Mouse (Mus musculus) erythroblast, adult 5-6 weeks (primary cell): ENCODE results near the gene Map4k5. TPM values are rescaled to one million over a fixed set of nuclear protein-coding genes. Genes with fewer than 3 reads are reported as not detected.

ENCODE experiments used
- ATAC-seq: replicated peaks from 2 replicates; pipeline ENCODE4 v1.8.0; 2016; ENCODE audit warnings: moderate number of reproducible peaks, mild to moderate bottlenecking, moderate TSS enrichment, inconsistent platforms; ENCODE audit not compliant: poor library complexity, low FRiP score, severe bottlenecking
- total RNA-seq, 2 experiments: library from RNA; stranded (forward) in 1 of 2; stranded (reverse) in 1 of 2; fragments of 150-400 nt in 1 of 2; fragments of 200-764, 138-1000 nt in 1 of 2; gene quantifications; 2 replicates each; pipeline versions ENCODE4 v1.2.3 to v1.2.4; 2015 to 2017; ENCODE audit warnings: low replicate concordance in 2 of 2

Gene Map4k5
- total RNA-seq (2015; ENCODE audit: low replicate concordance) (320 and 330 TPM in 2 replicates), total RNA-seq (2017; ENCODE audit: low replicate concordance) (596 and 599 TPM in 2 replicates)

GRCm38 (mm10) chr12:69892371-69893251 lies at the start of gene Map4k5, which contains the start of gene Atl1:
Gene Map4k5 (minus strand): TSS chr12:69893200.
Gene Atl1 (plus strand): TSS chr12:69892614.
- ATAC-seq = peak; percentile 90

DNA sequence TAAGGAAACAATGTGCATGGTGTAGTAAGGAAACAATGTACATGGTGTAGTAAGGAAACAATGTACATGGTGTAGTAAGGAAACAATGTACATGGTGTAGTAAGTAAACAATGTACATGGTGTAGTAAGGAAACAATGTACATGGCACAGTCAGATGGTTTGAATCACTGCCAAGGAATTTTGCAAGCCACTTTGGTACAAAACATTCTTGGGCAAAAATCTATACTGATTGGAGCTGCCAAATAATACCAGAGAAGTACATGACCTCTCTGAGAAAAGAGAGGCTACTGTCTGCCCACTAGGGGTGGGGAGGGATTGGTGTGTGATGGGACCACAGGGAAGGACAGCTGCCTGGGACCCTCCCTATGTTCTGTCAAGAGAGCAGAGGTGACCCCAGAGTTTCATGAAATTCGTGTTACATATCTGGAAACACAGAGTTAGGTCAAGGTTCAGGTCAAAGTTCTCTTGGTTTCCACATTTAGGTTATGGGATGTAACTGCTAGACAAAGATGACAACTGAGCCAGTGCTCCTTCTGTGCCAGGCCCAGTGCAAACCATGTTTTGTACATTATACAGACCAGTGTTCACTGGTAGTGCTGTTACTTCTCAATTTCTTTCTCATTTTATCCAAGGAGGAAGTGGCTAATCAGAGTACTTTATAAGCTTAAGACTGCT lies 48.8 kb upstream of the Map4k5 start:
- no peak for ATAC-seq

GRCm38 (mm10) chr12:69939291-69939690 lies 46.3 kb upstream of the Map4k5 start:
- ATAC-seq = no peak

DNA sequence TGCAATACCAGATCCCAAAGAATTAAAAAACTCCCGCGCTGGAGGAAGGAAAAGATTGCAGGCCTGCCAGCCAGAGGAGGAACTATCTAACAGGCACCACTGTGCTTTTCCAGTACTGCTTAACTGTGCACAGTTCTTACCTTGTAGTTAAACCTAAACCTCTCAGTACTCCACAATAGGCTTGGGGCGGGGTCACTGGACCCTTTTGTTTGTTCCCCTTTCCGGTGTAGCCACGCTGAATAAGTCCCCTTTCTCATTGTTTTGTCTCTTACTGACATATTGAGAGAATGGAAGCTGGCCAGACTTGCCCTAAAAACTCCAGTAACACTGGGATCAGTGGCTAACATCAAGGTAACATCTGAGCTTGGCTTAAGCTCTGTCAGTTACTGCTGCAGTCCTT lies 44.7 kb upstream of the Map4k5 start:
- ATAC-seq = no peak

- peak; percentile 74 for ATAC-seq
These were observed 33.7 kb upstream of the Map4k5 start for GRCm38 (mm10) chr12:69926716-69927115.

DNA sequence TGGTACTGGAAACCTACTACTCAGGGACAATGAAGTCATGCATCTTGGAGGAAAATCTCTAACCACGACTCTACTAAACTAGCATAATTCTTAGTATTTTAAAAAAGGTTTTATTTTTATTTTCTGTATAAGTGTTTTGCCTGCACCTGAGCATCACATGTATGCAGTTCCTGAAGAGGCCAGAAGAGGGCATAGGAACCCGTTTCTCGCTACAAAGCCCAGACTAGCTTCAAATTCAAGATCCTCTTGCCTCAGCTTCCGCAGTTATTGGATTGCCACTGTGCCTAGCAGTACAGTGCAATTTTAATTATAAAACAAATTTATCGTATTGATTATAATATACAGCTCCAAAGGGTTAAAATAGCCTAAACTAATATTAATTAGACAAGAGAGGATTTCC lies 31.0 kb upstream of the Map4k5 start:
- peak; percentile 86 for ATAC-seq

DNA sequence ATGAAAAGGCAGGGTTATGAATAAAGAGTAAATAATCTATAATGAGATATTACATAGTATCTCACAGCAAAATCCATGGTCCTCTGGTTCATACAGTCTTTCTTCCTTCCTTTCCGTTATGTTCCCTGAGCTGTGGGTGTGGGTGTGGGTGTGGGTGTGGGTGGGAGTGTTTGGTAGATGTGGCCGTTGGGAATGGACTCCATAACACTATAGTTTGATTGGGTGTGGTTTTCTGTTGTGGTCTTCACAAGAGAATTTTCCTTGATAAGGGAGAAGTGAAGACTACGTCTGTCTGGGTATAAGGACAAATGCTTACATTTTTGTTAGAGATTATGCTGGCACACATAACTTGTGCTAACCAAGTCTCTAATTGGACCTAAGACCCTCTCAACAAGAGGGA lies 30.6 kb upstream of the Map4k5 start:
- ATAC-seq = no peak

DNA sequence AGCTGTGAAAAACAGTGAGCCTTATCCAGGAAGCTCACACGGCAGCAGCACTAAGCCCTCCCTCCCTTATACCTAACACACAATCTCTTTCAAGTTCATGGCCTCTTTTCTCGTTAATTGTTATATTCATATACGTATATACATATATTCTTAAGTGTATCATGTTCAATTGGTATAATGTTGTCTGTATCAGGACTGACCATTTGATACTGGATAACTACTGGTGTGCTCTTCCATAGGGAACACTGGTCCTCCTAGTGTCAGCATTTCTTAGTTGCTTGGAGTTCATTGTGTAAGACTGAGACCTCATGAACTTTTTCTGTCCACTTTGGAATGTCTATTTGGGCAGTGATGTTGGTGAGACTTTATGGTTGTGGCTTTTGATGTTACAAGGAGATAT lies 30.1 kb upstream of the Map4k5 start:
- no peak for ATAC-seq

DNA sequence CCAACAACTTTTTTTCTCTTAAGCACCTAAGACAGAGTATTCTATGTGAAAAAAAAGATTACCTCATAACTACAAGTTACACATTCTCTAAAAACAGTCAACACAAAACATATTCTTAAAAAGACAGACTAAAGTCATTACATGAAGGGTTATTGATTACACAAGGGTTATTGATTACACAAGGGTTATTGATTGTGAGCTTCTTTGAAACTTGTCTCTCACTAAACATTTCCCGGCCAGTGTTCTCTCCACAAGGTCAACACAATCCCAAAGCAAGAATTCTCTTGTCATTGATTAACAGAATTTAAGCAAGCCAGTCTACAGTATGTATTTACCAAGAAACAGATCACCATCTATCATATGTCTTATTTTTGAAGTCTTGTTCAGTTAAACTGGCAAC lies 29.1 kb upstream of the Map4k5 start:
- no peak for ATAC-seq

DNA sequence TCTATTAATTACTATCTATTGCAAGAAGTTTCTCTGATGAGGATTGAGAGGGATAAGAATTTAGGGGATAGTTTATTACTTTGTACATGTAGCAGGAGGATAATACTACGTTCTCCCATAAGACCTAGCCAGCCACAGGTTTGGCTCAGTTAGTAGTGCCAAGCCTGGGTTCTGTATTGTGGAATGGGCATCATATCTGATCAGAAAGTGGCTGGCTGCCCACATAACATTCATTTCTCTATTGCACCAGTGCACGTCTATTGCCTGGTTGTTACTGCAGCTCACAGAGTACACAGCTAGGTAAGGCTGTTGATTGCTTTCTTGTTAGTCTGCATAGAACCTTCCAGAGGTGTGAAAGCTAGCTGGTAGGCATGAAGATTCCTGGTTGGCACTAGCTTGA lies 24.9 kb upstream of the Map4k5 start:
- no peak for ATAC-seq

DNA sequence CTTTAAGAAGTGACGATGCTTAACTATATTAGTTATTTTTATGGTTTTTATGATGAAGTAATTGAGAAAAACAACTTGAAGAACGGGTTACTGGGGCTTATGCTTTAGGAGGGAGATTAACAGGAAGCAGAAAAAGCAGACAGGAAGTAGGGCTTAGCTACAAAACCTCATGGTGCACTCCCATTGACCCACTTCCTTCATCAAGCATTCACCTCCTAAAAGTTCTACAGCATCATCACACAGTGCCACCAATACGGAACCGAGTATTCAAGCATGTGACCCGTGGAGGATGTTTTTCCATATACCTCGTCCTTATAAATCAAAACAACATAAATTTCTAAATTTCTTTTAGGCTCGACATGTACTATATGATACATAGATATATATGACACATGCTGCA lies 19.7 kb upstream of the Map4k5 start:
- ATAC-seq = no peak

DNA sequence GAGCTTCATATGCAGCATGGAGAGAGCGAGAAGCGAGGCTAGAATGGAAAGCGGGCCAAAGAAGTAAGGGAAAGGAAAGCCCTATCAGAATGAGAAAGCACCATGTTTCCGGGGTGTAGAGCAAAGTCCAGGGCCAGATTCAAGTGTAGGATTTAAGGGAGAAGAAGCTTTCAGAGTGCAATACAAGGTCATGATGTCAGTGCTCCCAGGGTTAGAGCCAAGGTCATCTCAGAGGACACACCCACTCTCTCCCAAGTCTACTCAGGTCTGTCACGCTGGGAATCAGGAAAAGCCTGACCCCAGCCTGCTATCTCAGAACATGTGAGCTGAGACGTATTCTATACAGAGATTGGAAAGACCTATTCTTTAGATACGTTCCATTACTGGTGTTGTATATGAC lies 18.9 kb upstream of the Map4k5 start:
- ATAC-seq = no peak

DNA sequence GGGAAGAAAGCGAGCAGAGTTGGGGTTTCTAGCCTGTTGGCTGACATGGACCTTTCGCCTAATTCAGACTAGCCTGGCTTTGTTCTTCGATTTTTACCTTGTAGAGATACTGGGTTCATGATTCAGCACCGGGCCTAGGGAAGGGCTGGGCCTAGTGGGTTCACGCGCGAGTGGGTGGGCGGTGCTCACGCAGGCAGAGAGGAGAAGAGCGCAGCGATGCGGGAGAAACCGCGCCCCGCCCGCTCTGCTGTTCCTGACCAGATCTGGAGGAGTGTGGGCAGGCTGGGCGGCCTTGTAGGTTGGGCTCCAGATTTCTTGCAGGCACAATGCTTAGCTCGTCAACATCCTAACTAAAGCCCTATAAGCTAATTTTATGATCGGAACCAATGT lies 15.5 kb upstream of the Map4k5 start:
- no peak for ATAC-seq

DNA sequence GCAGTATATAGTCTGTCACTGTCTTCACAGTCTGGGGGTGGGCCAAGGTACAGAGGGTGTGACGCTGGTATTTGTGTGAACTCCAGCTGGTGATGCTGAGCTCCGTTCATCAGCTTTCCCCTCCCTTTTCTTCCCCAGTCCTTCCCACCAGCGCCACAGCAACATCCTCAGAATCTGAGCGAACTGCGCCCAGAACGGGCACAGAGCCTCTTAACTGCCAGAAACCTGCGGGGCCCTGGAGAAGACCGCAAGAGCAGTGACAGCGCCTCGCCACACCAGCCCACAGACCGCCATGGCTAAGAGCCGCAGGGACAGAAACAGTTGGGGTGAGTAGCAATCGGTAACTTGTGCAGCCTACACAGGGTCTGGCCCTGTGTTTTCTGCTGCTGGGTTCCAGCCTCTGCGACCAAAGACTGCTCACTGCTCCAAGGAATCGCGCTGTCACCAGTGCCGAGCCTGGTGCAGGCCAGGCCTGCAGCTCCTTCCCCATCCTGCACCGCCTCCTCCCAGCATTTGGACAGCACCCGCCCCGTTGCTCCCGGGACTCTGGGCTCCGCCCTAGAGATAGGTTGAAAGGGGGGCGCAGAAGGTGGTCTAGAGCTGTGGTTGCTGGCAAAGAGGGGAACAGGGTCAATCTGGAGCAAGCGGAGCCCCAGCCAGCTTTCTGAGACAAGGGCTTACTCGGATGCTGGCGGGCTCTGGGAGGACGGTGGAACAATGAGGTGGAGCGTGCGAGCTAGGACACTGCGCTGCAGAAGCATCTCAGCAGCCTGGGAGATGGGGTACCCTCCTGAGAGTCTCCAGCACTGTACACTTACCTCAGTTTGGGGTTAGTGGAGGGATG lies 14.9 kb upstream of the Map4k5 start:
- peak; percentile 52; the same call in 1 of the 2 replicates for ATAC-seq

GRCm38 (mm10) chr12:69904991-69905390 lies 12.0 kb upstream of the Map4k5 start:
- no peak for ATAC-seq

GRCm38 (mm10) chr12:69898119-69898518 lies 5.1 kb upstream of the Map4k5 start:
- no peak for ATAC-seq

- no peak for ATAC-seq
These were observed 2.0 kb upstream of the Map4k5 start for GRCm38 (mm10) chr12:69895046-69895445.

DNA sequence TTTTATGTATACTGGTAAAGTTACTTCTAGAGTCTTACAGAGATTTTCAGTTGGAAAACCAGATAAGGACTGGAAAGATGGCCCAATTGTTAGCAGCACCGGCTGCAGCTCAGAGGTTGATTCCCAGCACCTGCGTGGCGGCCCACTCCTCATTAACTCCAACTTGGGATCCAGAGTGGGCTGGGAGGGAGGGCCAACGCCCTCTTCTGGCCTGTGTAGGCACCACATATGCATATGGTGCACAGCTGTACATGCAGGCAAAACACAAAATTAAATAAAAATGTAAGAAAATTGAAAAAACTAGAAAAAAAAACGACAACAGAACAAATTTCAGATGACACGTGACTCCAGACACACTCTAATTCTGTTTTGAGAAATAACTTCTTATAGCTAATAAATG lies 927 bp upstream of the Map4k5 start:
- no peak for ATAC-seq

DNA sequence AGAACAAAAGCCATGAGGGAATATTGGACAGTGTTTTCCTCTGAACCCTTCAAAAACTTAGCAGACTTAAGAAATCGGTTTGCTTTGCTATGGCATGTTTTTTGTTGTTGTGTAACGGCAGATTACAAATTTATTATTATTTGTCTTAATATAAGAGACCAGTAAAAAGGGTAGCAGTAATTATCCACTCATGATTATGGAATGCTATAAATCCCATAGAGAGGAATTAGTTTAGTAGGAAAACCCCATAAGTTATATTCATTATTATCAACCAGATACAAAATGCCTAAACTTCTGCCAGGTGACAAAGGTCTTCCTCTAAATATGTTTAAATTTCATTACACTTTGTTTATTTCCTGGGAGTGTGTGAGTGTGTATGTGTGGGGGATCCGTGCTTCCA lies 1.3 kb downstream of the Map4k5 start:
- no peak for ATAC-seq

DNA sequence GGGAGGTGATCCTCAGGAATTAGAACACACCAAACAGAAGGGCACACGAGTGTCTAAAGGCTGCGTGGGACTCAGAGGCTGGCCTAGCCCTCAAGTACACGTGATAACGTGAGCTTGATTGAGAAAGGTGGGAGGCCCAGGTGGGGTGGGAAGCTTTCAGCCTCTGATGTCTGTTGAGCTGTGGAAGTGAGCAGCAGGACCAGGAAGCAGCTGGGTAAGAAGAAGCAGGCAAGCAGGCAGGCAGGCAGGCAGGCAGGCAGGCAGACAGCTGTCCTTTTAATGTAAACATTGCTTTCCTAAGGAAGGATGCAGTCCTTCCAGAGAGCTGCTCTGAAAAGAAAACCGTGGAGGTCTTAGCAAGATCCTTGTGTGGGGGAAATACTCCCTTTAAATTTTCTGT lies 2.5 kb downstream of the Map4k5 start:
- peak; percentile 36 for ATAC-seq
